Mouse (Mus musculus) thymus, adult 2 months (tissue): Measurements from ENCODE around the gene Tm9sf2.

Experiments used
- CTCF ChIP-seq: fragments of 200-500 bp; IDR thresholded peaks from 2 replicates; pipeline ENCODE4 v1.5.1; 2012; ENCODE audit warnings: mild to moderate bottlenecking, control low read depth, low read length, moderate library complexity, borderline replicate concordance; ENCODE audit not compliant: control insufficient read depth, poor library complexity, insufficient read depth; ENCODE audit errors: extremely low read depth
- POLR2A ChIP-seq: fragments of 200-500 bp; IDR thresholded peaks from 2 replicates; pipeline ENCODE4 v1.6.1; 2012; ENCODE audit warnings: mild to moderate bottlenecking, low read length, control low read depth, moderate library complexity; ENCODE audit not compliant: control insufficient read depth, poor library complexity, insufficient read depth; ENCODE audit errors: extremely low read depth

DNA sequence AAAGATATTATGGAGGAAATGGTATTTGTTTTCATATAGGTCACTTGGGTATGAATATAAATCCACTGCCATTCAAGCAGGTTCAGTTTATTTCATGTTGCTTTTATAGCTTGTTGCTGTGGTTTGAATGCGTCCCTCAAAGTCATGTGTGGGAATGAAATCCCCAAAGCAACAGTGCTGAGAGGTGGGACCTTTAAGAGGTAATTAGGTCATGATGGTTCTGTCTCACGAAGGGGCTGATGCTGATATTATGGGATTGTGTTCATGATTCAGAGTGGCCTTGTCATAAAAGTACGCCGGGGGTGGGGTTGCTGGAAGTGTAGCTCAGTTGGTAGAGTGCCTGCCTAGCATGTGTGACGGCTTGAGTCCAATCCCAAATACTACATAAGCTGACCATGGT is 81.4 kb downstream of the Tm9sf2 start:
- no peak for TF ChIP-seq CTCF
- TF ChIP-seq POLR2A, result no peak
